Comparison of ENCODE assay signal across 8 mouse cellular contexts in the genomic region with DNA sequence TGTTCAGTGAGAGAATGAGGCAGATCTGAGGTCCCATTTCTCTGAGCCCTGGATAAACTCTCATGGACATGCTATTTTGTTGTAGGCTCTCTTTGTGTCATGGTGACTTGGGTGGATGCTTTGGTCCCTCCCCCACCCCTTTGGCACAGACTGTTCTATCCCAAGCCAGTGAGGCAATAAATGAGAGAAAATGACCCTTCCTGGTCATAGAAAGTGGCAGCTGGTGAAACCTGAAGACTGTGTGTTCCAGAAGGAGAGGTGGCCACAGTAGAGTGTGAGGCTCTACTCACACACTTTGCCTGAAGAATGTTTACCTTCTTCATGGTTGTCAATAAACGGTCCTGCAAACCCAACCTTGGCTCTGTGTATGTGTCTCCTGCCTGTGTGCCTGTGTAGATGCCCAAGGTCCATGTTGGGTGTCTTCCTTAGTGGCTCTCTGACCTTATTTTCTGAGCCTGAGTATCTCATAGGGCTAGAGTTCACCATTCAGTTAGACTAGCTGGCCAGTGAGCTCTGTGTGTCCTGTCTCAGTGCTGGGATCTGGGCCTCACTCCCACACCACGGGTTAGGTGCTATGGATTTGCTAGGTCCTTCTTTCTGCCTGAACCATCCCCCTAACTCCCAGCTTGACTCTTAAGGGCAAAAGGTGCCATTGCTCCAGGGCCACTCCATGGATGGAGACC.
DNase-seq lines count a peak whose midpoint lies in the region; ATAC-seq and TF ChIP-seq lines count a peak whose summit lies in the region.

No protein-coding gene starts in this region.

- H3K36me3 ChIP-seq in kidney, embryonic 14.5 days (ENCODE audit: control insufficient read depth, insufficient read depth, low read length) = no peaks in the 10 kb centered on the region
- no peaks in the 10 kb centered on the region for H3K36me3 ChIP-seq in embryonic facial prominence, embryonic 15.5 days
- H3K36me3 ChIP-seq in intestine, postnatal 0 days (ENCODE audit: control insufficient read depth, insufficient read depth) = no peaks in the 10 kb centered on the region
- no peaks in the 10 kb centered on the region for H3K36me3 ChIP-seq in midbrain, postnatal 0 days (ENCODE audit: insufficient read depth, low read length)

- H3K9me3 ChIP-seq in kidney, embryonic 14.5 days (ENCODE audit: control insufficient read depth, low read length) = no peaks in the 10 kb centered on the region
- H3K9me3 ChIP-seq in embryonic facial prominence, embryonic 15.5 days (replicated peaks) = no peaks in the 10 kb centered on the region
- H3K9me3 ChIP-seq in intestine, postnatal 0 days (ENCODE audit: control insufficient read depth) = no peaks in the 10 kb centered on the region
- no peaks in the 10 kb centered on the region for H3K9me3 ChIP-seq in midbrain, postnatal 0 days (ENCODE audit: low read length)

- no peak for DNase-seq in kidney, postnatal 10 days
- DNase-seq in midbrain, postnatal 0 days (ENCODE audit: low spot score) = no peak
- no peak for DNase-seq in thymus, postnatal 25 days
- no peak for DNase-seq in spleen, postnatal 4 days (ENCODE audit: low spot score in 2 of 2)
- no peak for DNase-seq in urinary bladder, postnatal 14 days (ENCODE audit: low spot score)

- TF ChIP-seq CTCF in intestine, postnatal 0 days (IDR thresholded peaks at IDR 0.05; ENCODE audit: low read depth) = no peak
- no peak for TF ChIP-seq CTCF in midbrain, postnatal 0 days (IDR thresholded peaks at IDR 0.05)

- H3K27ac ChIP-seq in kidney, embryonic 14.5 days (ENCODE audit: low read depth, low read length) = peak overlapping the region; percentile 87
- H3K27ac ChIP-seq in embryonic facial prominence, embryonic 15.5 days (replicated peaks) = peak overlapping the region; percentile 85
- H3K27ac ChIP-seq in intestine, postnatal 0 days (ENCODE audit: low read depth, low read length) = peak overlapping the region; percentile 1; the same call in 1 of the 2 replicates
- 0 out of 2 replicates have a peak overlapping the region, but pooled peaks have one; percentile 3 for H3K27ac ChIP-seq in midbrain, postnatal 0 days (ENCODE audit: low read depth, low read length)

- H3K4me3 ChIP-seq in kidney, embryonic 14.5 days (ENCODE audit: low read length) = peak overlapping the region; percentile 20; the same call in 1 of the 2 replicates
- H3K4me3 ChIP-seq in embryonic facial prominence, embryonic 15.5 days (replicated peaks) = peak overlapping the region; percentile 28
- peak overlapping the region; percentile 1; the same call in 1 of the 2 replicates for H3K4me3 ChIP-seq in intestine, postnatal 0 days (ENCODE audit: low read depth, low read length)
- no peak overlapping the region for H3K4me3 ChIP-seq in midbrain, postnatal 0 days (ENCODE audit: low read depth, low read length)

- WGBS in kidney, embryonic 14.5 days = 10% methylated on average over 2 of the region's 2 CpGs
- WGBS in embryonic facial prominence, embryonic 15.5 days = 42% methylated on average over 2 of the region's 2 CpGs
- 17% methylated on average over 2 of the region's 2 CpGs for WGBS in intestine, postnatal 0 days
- 52% methylated on average over 2 of the region's 2 CpGs for WGBS in midbrain, postnatal 0 days

- no peaks in the 10 kb centered on the region for H3K27me3 ChIP-seq in kidney, embryonic 14.5 days (ENCODE audit: control insufficient read depth, insufficient read depth, low read length)
- H3K27me3 ChIP-seq in embryonic facial prominence, embryonic 15.5 days = no peaks in the 10 kb centered on the region
- H3K27me3 ChIP-seq in intestine, postnatal 0 days (replicated peaks; ENCODE audit: control insufficient read depth, insufficient read depth, low read length) = no peaks in the 10 kb centered on the region
- no peaks in the 10 kb centered on the region for H3K27me3 ChIP-seq in midbrain, postnatal 0 days (ENCODE audit: insufficient read depth, low read length)

- peak; percentile 70 for ATAC-seq in kidney, embryonic 14.5 days (ENCODE audit: low FRiP score, low TSS enrichment)
- no peak for ATAC-seq in embryonic facial prominence, embryonic 15.5 days (ENCODE audit: insufficient number of reproducible peaks, low FRiP score, low TSS enrichment, low read depth)
- peak; percentile 25; the same call in 1 of the 2 replicates for ATAC-seq in intestine, postnatal 0 days
- no peak for ATAC-seq in midbrain, postnatal 0 days (ENCODE audit: low FRiP score)

- H3K4me2 ChIP-seq in kidney, embryonic 14.5 days (replicated peaks; ENCODE audit: low read depth, low read length) = peak overlapping the region; percentile 39
- peak overlapping the region; percentile 49 for H3K4me2 ChIP-seq in embryonic facial prominence, embryonic 15.5 days (replicated peaks)
- peak overlapping the region; percentile 48 for H3K4me2 ChIP-seq in intestine, postnatal 0 days (replicated peaks; ENCODE audit: low read depth)
- H3K4me2 ChIP-seq in midbrain, postnatal 0 days (ENCODE audit: low read depth, low read length, poor library complexity, severe bottlenecking) = no peak overlapping the region

- H3K4me1 ChIP-seq in kidney, embryonic 14.5 days (ENCODE audit: control insufficient read depth, insufficient read depth, low read length) = peaks cover 44% of the 10 kb centered on the region
- peaks cover 52% of the 10 kb centered on the region for H3K4me1 ChIP-seq in embryonic facial prominence, embryonic 15.5 days
- H3K4me1 ChIP-seq in intestine, postnatal 0 days (replicated peaks; ENCODE audit: control insufficient read depth, insufficient read depth, low read length) = peaks cover 9% of the 10 kb centered on the region; the same call in 1 of the 2 replicates
- no peaks in the 10 kb centered on the region; the same call in 1 of the 2 replicates for H3K4me1 ChIP-seq in midbrain, postnatal 0 days (ENCODE audit: insufficient read depth, low read length)

- no peak overlapping the region for H3K9ac ChIP-seq in kidney, embryonic 14.5 days (ENCODE audit: low read depth, low read length)
- no peak overlapping the region for H3K9ac ChIP-seq in embryonic facial prominence, embryonic 15.5 days
- H3K9ac ChIP-seq in intestine, postnatal 0 days (ENCODE audit: low read depth, low read length) = no peak overlapping the region
- no peak overlapping the region for H3K9ac ChIP-seq in midbrain, postnatal 0 days (replicated peaks; ENCODE audit: low read length, poor library complexity, severe bottlenecking)

Comparison
In these comparisons a context has a peak if more than half of its experiments do, and no peak if none do; other contexts are left out.
1. ATAC-seq: peak in kidney, embryonic 14.5 days (single experiment) and intestine, postnatal 0 days (single experiment); none in embryonic facial prominence, embryonic 15.5 days (single experiment) and midbrain, postnatal 0 days (single experiment).
2. H3K27ac ChIP-seq: peak in every context shown above with its lines; median percentile 87 in kidney, embryonic 14.5 days; 85 in embryonic facial prominence, embryonic 15.5 days; 3 in midbrain, postnatal 0 days; 1 in intestine, postnatal 0 days.